Mouse (Mus musculus) spleen, adult 2 months (tissue): ENCODE measurements around the gene Tmem52.

Source experiments
- CTCF ChIP-seq: fragments of 200-500 bp; IDR thresholded peaks from 2 replicates; pipeline ENCODE4 v1.5.1; 2011; ENCODE audit warnings: mild to moderate bottlenecking, inconsistent platforms; ENCODE audit not compliant: insufficient read depth, insufficient read length, insufficient replicate concordance; ENCODE audit errors: extremely low read depth
- POLR2A ChIP-seq: fragments of 200-500 bp; IDR thresholded peaks from 2 replicates; pipeline ENCODE4 v1.6.1; 2011; ENCODE audit warnings: low read depth, low read length, inconsistent platforms

DNA sequence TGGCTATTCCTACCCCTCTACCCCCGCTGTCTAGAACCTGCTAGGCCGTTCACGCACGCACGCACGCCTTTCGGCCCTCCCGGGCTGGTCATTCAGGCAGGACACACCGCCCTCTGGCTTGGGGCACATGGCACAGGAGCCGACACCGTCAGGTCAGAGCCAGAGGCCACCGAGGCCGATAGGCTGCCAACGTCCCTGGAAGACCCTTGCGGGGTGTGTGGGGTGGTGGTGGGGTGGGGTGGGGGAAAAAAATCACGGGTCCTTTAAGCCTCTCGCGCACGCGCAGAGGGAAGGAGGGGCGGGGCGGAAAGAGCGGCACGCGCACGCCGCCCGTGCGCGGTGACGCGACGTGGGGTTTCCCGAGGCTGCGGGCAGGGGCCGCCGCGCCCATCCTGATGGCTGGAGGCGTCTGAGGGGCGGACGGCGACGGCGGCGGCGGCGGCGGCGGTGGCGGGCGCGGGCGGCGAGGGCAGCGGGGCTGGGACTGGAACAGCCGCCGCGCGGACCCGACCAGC, 22.1 kb downstream of the Tmem52 start, which contains the start of gene Gnb1:
- TF ChIP-seq CTCF = no peak
- peak; percentile 47 for TF ChIP-seq POLR2A
